Mouse (Mus musculus): Measurements from ENCODE around the gene Exoc7. TPM values are rescaled to one million over a fixed set of nuclear protein-coding genes. Genes with fewer than 3 reads are reported as not detected.

Exoc7 gene
- polyA plus RNA-seq, 2 experiments, result 8.8 to 14.9 TPM

DNA sequence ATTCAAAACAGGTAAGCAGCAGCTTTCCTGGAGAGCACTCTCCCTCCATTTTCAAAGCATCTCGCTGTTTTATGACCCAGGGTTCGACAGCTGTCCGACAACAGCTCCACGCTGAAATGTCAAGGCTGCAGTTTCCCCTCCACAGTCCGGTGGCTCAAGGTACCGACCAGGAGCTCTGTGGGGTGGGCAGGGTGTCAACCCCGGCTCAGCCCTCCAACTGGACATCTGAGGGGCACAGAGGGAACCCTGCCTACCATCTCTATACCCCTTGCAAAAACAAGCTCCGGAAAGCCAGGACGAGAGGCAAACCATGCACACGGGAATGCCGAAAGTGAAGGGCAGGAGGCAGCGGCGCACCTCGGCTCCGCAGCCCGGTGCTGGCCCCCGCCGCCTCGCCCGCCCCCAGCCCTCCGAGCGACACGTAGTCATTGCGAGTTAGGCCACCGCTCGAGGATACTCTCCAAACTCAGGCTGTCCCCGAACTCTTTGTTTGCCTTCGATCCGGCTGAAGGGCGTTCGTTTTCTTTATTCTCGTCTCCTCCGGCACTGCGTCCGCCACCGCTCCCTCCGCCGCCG, 33.5 kb downstream of the Exoc7 start:
- H3K9me3 ChIP-seq (ENCODE audit: control insufficient read depth, low read length), result no peaks in the 10 kb centered on the region
- ATAC-seq (ENCODE audit: insufficient read depth) (peak; percentile 58), DNase-seq (ENCODE audit: low read depth in 3 of 3, low spot score in 3 of 3) (no peak)
- H3K4me3 ChIP-seq (ENCODE audit: insufficient read depth in 1 of 2, low read depth in 2 of 2, low read length in 2 of 2), result peak overlapping the region; percentile 83 to 100
- TF ChIP-seq EP300 (IDR thresholded peaks at IDR 0.05; ENCODE audit: low read depth) (no peak), CTCF (IDR thresholded peaks at IDR 0.05; ENCODE audit: low read depth) (no peak)
- H3K4me1 ChIP-seq (replicated peaks; ENCODE audit: control insufficient read depth in 2 of 2, insufficient read depth in 2 of 2, low read length in 1 of 2), result peaks cover 2 to 11% of the 10 kb centered on the region in 2 experiments
- peak overlapping the region; percentile 77 for H3K4me2 ChIP-seq (ENCODE audit: low read depth)
- peak overlapping the region; percentile 16 for H3K27ac ChIP-seq
- under 1% methylated on average over 39 of the region's 39 CpGs for WGBS (ENCODE audit: insufficient replicate concordance)
- H3K36me3 ChIP-seq (replicated peaks; ENCODE audit: control insufficient read depth, insufficient read depth, low read depth), result peaks cover 19% of the 10 kb centered on the region
- peak overlapping the region; percentile 96 for H3K9ac ChIP-seq (replicated peaks)
- H3K27me3 ChIP-seq (ENCODE audit: control insufficient read depth, insufficient read depth, low read length), result no peaks in the 10 kb centered on the region

GRCm38 (mm10) chr11:116272589-116273468, 34.2 kb downstream of the Exoc7 start:
- Histone ChIP-seq H3K9me3 (ENCODE audit: control insufficient read depth, low read length) (no peaks in the 10 kb centered on the region), H3K4me1 (replicated peaks; ENCODE audit: control insufficient read depth in 2 of 2, insufficient read depth in 2 of 2, low read length in 1 of 2) (peaks cover 2 to 11% of the 10 kb centered on the region in 2 experiments)

GRCm38 (mm10) chr11:116269560-116269959, 37.5 kb downstream of the Exoc7 start:
- H3K4me1 ChIP-seq (replicated peaks; ENCODE audit: control insufficient read depth in 2 of 2, insufficient read depth in 2 of 2, low read length in 1 of 2), result peaks cover under 1 to 15% of the 10 kb centered on the region in 2 experiments

More at GRCm38 (mm10) chr11:116272589-116273468, 34.2 kb downstream of the Exoc7 start:
- ATAC-seq (ENCODE audit: insufficient read depth), result no peak
- Histone ChIP-seq H3K36me3 (replicated peaks; ENCODE audit: control insufficient read depth, insufficient read depth, low read depth) (peaks cover 25% of the 10 kb centered on the region), H3K4me2 (ENCODE audit: low read depth) (peak overlapping the region; percentile 77), H3K9ac (replicated peaks) (peak overlapping the region; percentile 96), H3K4me3 (ENCODE audit: insufficient read depth in 1 of 2, low read depth in 2 of 2, low read length in 2 of 2) (peak overlapping the region; percentile 83 to 100), H3K27ac (no peak overlapping the region), H3K27me3 (ENCODE audit: control insufficient read depth, insufficient read depth, low read length) (no peaks in the 10 kb centered on the region)
- DNase-seq (ENCODE audit: low read depth in 3 of 3, low spot score in 3 of 3), result no peak
- TF ChIP-seq EP300 (IDR thresholded peaks at IDR 0.05; ENCODE audit: low read depth), result no peak
- TF ChIP-seq CTCF (IDR thresholded peaks at IDR 0.05; ENCODE audit: low read depth), result no peak
- WGBS (ENCODE audit: insufficient replicate concordance), result 19% methylated on average over 12 of the region's 12 CpGs

DNA sequence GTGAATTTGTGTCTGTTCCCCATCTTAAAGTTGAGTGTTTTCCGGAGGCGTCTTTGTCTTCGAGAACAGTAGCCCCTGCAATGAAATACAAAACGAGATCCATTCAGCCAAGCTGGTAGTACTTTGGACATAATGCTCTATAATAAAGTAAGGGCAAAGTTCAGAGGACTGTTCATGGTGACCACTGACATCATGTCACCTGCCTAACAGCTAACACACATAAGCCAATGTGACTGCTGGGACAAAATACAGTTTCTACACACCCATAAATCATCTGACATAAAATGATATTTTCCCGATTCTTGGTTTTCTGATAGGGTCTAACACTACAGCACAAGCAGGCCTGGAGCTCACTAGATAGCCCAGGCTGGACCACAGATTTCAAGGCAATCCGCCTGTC, 38.7 kb downstream of the Exoc7 start:
- peaks cover 0 to 14% of the 10 kb centered on the region in 2 experiments; a peak in 3 of 4 replicates for H3K4me1 ChIP-seq (replicated peaks; ENCODE audit: control insufficient read depth in 2 of 2, insufficient read depth in 2 of 2, low read length in 1 of 2)
- no peak overlapping the region for H3K4me3 ChIP-seq (ENCODE audit: insufficient read depth in 1 of 2, low read depth in 2 of 2, low read length in 2 of 2)
- WGBS (ENCODE audit: insufficient replicate concordance), result 79% methylated on average over 6 of the region's 6 CpGs
- H3K9me3 ChIP-seq (ENCODE audit: control insufficient read depth, low read length), result no peaks in the 10 kb centered on the region
- DNase-seq (ENCODE audit: low read depth in 3 of 3, low spot score in 3 of 3) (no peak), ATAC-seq (ENCODE audit: insufficient read depth) (no peak)
- TF ChIP-seq CTCF (IDR thresholded peaks at IDR 0.05; ENCODE audit: low read depth) (no peak), EP300 (IDR thresholded peaks at IDR 0.05; ENCODE audit: low read depth) (no peak)
- no peak overlapping the region for H3K4me2 ChIP-seq (ENCODE audit: low read depth)
- peaks cover 59% of the 10 kb centered on the region for H3K36me3 ChIP-seq (replicated peaks; ENCODE audit: control insufficient read depth, insufficient read depth, low read depth)
- H3K9ac ChIP-seq (replicated peaks), result no peak overlapping the region
- no peak overlapping the region for H3K27ac ChIP-seq
- no peaks in the 10 kb centered on the region for H3K27me3 ChIP-seq (ENCODE audit: control insufficient read depth, insufficient read depth, low read length)

More at GRCm38 (mm10) chr11:116269560-116269959, 37.5 kb downstream of the Exoc7 start:
- H3K27ac ChIP-seq, result no peak overlapping the region
- peaks cover 47% of the 10 kb centered on the region for H3K36me3 ChIP-seq (replicated peaks; ENCODE audit: control insufficient read depth, insufficient read depth, low read depth)
- DNase-seq (ENCODE audit: low read depth in 3 of 3, low spot score in 3 of 3) (no peak), ATAC-seq (ENCODE audit: insufficient read depth) (no peak)
- no peak overlapping the region for H3K4me3 ChIP-seq (ENCODE audit: insufficient read depth in 1 of 2, low read depth in 2 of 2, low read length in 2 of 2)
- H3K9ac ChIP-seq (replicated peaks), result no peak overlapping the region
- TF ChIP-seq EP300 (IDR thresholded peaks at IDR 0.05; ENCODE audit: low read depth) (no peak), CTCF (IDR thresholded peaks at IDR 0.05; ENCODE audit: low read depth) (no peak)
- no peak overlapping the region for H3K4me2 ChIP-seq (ENCODE audit: low read depth)
- H3K27me3 ChIP-seq (ENCODE audit: control insufficient read depth, insufficient read depth, low read length), result no peaks in the 10 kb centered on the region
- no peaks in the 10 kb centered on the region for H3K9me3 ChIP-seq (ENCODE audit: control insufficient read depth, low read length)
- WGBS (ENCODE audit: insufficient replicate concordance), result 83% methylated on average over 8 of the region's 8 CpGs

- WGBS (ENCODE audit: insufficient replicate concordance), result 81% methylated on average over 8 of the region's 8 CpGs
- no peak for DNase-seq (ENCODE audit: low read depth in 3 of 3, low spot score in 3 of 3)
- no peak for ATAC-seq (ENCODE audit: insufficient read depth)
Measured at GRCm38 (mm10) chr11:116267637-116268036, 39.4 kb downstream of the Exoc7 start.

More at GRCm38 (mm10) chr11:116267637-116268036, 39.4 kb downstream of the Exoc7 start:
- Histone ChIP-seq H3K4me1 (replicated peaks; ENCODE audit: control insufficient read depth in 2 of 2, insufficient read depth in 2 of 2, low read length in 1 of 2) (peaks cover 0 to 10% of the 10 kb centered on the region in 2 experiments; a peak in 3 of 4 replicates), H3K4me3 (ENCODE audit: insufficient read depth in 1 of 2, low read depth in 2 of 2, low read length in 2 of 2) (no peak overlapping the region), H3K9ac (replicated peaks) (no peak overlapping the region), H3K27ac (no peak overlapping the region), H3K4me2 (ENCODE audit: low read depth) (no peak overlapping the region), H3K36me3 (replicated peaks; ENCODE audit: control insufficient read depth, insufficient read depth, low read depth) (peaks cover 66% of the 10 kb centered on the region), H3K9me3 (ENCODE audit: control insufficient read depth, low read length) (no peaks in the 10 kb centered on the region), H3K27me3 (ENCODE audit: control insufficient read depth, insufficient read depth, low read length) (no peaks in the 10 kb centered on the region)
- TF ChIP-seq EP300 (IDR thresholded peaks at IDR 0.05; ENCODE audit: low read depth), result no peak
- TF ChIP-seq CTCF (IDR thresholded peaks at IDR 0.05; ENCODE audit: low read depth), result 0 out of 2 replicates have a peak, but pooled peaks have one; percentile 33
